Mouse (Mus musculus) bone marrow, adult 2 months (tissue): ENCODE measurements at regions not wholly inside any gene's neighbourhood (a gene's known extent, or its start where the extent isn't known, plus 50 kb on each side); places are given as distances from the start of the nearest gene placed in this dataset.

ENCODE experiments used
- H3K27ac ChIP-seq: fragments of 200-500 bp; 2 replicates; pipeline ENCODE4 v1.5.1; 2012; ENCODE audit warnings: low read depth, mild to moderate bottlenecking, control low read depth, inconsistent platforms, low read length; ENCODE audit not compliant: control insufficient read depth, poor library complexity, insufficient read depth
- H3K4me1 ChIP-seq: fragments of 200-500 bp; 2 replicates; pipeline ENCODE4 v1.6.1; 2011; ENCODE audit warnings: low read length; ENCODE audit not compliant: control insufficient read depth, insufficient read depth
- H3K4me3 ChIP-seq: fragments of 200-500 bp; replicated peaks from 2 replicates; pipeline ENCODE3; 2011; ENCODE audit warnings: mild to moderate bottlenecking, low read depth, low read length, control low read depth; ENCODE audit not compliant: control insufficient read depth
- CTCF ChIP-seq: fragments of 200-500 bp; IDR thresholded peaks from 2 replicates; pipeline ENCODE4 v1.5.1; 2011; ENCODE audit warnings: low read length, control low read depth; ENCODE audit not compliant: control insufficient read depth, insufficient read depth
- POLR2A ChIP-seq: fragments of 200-500 bp; IDR thresholded peaks from 2 replicates; pipeline ENCODE4 v1.6.1; 2011; ENCODE audit warnings: low read depth, mild to moderate bottlenecking, control low read depth, low read length, borderline replicate concordance; ENCODE audit not compliant: control insufficient read depth
- WGBS: fragments of 180-500 bp; shearing (Covaris S2); methylation state at CpG from one replicate; pipeline ENCODE4 v1.1.7; 2018; 5-methylcytosine and 5-hydroxymethylcytosine counted together

- H3K4me1 ChIP-seq = no peaks in the 10 kb centered on the region
- TF ChIP-seq CTCF (no peak), POLR2A (no peak)
- no peak overlapping the region for H3K27ac ChIP-seq
- 53% methylated on average over 5 of the region's 5 CpGs for WGBS
- no peak overlapping the region for H3K4me3 ChIP-seq
Observed at GRCm38 (mm10) chr12:98050057-98050456, 209.2 kb downstream of the Galc start.

DNA sequence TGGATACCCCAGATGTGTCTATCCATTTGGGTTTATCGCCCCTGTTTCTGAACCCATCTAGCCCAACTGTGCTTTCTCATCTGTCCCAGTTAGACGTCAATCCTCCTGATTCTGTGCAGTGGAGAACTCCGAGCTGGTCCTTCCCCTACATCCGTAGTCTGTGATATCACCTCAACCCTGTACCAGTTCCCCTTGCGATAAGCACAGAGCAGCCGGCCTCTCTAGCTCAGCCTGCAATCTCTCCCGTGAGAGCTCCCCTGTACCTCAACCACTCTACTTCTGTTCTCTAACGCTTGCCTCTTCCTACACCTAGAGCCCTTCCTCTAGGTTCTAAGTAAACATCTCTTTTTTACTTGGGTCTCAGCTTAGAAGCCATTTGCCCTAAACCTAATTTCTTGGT lies 211.5 kb downstream of the Galc start:
- no peaks in the 10 kb centered on the region for H3K4me1 ChIP-seq
- no peak overlapping the region for H3K4me3 ChIP-seq
- WGBS = 81% methylated on average over 8 of the region's 8 CpGs
- TF ChIP-seq POLR2A (no peak), CTCF (no peak)
- no peak overlapping the region for H3K27ac ChIP-seq

- Histone ChIP-seq H3K27ac (no peak overlapping the region), H3K4me3 (no peak overlapping the region), H3K4me1 (no peaks in the 10 kb centered on the region)
- WGBS = 69% methylated on average over 11 of the region's 11 CpGs
- TF ChIP-seq CTCF (no peak), POLR2A (no peak)
Observed at GRCm38 (mm10) chr12:98046459-98047440, 212.5 kb downstream of the Galc start.

- WGBS = 67% methylated on average over 5 of the region's 5 CpGs
- H3K4me3 ChIP-seq = no peak overlapping the region
- no peak overlapping the region for H3K27ac ChIP-seq
- H3K4me1 ChIP-seq = no peaks in the 10 kb centered on the region
- TF ChIP-seq CTCF (no peak), POLR2A (no peak)
Observed at GRCm38 (mm10) chr12:98045784-98046458, 213.3 kb downstream of the Galc start.

GRCm38 (mm10) chr12:98043436-98043835 lies 215.8 kb downstream of the Galc start:
- Histone ChIP-seq H3K27ac (no peak overlapping the region), H3K4me3 (no peak overlapping the region), H3K4me1 (no peaks in the 10 kb centered on the region)
- TF ChIP-seq CTCF = no peak
- no peak for TF ChIP-seq POLR2A
- WGBS = 62% methylated on average over 5 of the region's 5 CpGs

- no peak overlapping the region for H3K4me3 ChIP-seq
- 74% methylated on average over 4 of the region's 4 CpGs for WGBS
- TF ChIP-seq POLR2A = no peak
- TF ChIP-seq CTCF = no peak
Observed at GRCm38 (mm10) chr12:98039677-98040076, 219.6 kb downstream of the Galc start.

GRCm38 (mm10) chr12:98023655-98024054 lies 235.6 kb downstream of the Galc start:
- Histone ChIP-seq H3K4me1 (no peaks in the 10 kb centered on the region), H3K4me3 (no peak overlapping the region), H3K27ac (no peak overlapping the region)
- WGBS = 86% methylated on average over 6 of the region's 6 CpGs
- TF ChIP-seq CTCF = no peak
- TF ChIP-seq POLR2A = no peak

More at GRCm38 (mm10) chr12:98039677-98040076, 219.6 kb downstream of the Galc start:
- Histone ChIP-seq H3K27ac (no peak overlapping the region), H3K4me1 (no peaks in the 10 kb centered on the region)

- no peak for TF ChIP-seq POLR2A
- TF ChIP-seq CTCF = no peak
- Histone ChIP-seq H3K27ac (no peak overlapping the region), H3K4me3 (no peak overlapping the region), H3K4me1 (no peaks in the 10 kb centered on the region)
- 57% methylated on average over 8 of the region's 8 CpGs for WGBS
Observed at GRCm38 (mm10) chr12:98014607-98015278, 244.5 kb downstream of the Galc start.
